In genomic region chr16:31080573-31081051, GRCm38 (mm10) we compare ENCODE assay signal across 8 mouse cellular contexts. TPM values are rescaled to one million over a fixed set of nuclear protein-coding genes. Genes with fewer than 3 reads are reported as not detected.
DNase-seq lines count a peak whose midpoint lies in the region; ATAC-seq and TF ChIP-seq lines count a peak whose summit lies in the region.

No protein-coding gene starts in this region.

- peak overlapping the region; percentile 39 for H3K9ac ChIP-seq in CH12.LX (ENCODE audit: insufficient read depth, low read depth)
- peak overlapping the region; percentile 68 for H3K9ac ChIP-seq in embryonic facial prominence, embryonic 15.5 days
- H3K9ac ChIP-seq in heart, embryonic 14.5 days (ENCODE audit: low read length), result peak overlapping the region; percentile 78
- H3K9ac ChIP-seq in liver, embryonic 16.5 days (ENCODE audit: low read depth, low read length), result peak overlapping the region; percentile 66
- peak overlapping the region; percentile 78 for H3K9ac ChIP-seq in neural tube, embryonic 13.5 days

- in situ Hi-C loops in CH12.LX (cut with MboI; ENCODE audit: low pct_ligation_motif_present, low pct_unique_long_range_greater_than_20kb, low sequenced_read_pairs), result no loop called here

- peak; percentile 58 for DNase-seq in CH12.LX (ENCODE audit: extremely low read depth)
- DNase-seq in kidney, postnatal 10 days, result peak; percentile 83
- DNase-seq in testis, postnatal 14 days (ENCODE audit: low spot score), result peak; percentile 76

- TF ChIP-seq CTCF in CH12.LX (conservative IDR thresholded peaks at IDR 0.05 in 1 of 2, IDR thresholded peaks at IDR 0.05 in 1 of 2; ENCODE audit: low read depth in 2 of 2, low read length in 2 of 2), result no peak
- peak; percentile 5; the same call in 1 of the 2 replicates for TF ChIP-seq CTCF in bone marrow macrophage, adult 2 months (IDR thresholded peaks at IDR 0.05; ENCODE audit: low read depth, low read length)

- peak overlapping the region; percentile 39 for H3K4me2 ChIP-seq in CH12.LX (ENCODE audit: insufficient read depth, low read depth, poor library complexity, severe bottlenecking)
- H3K4me2 ChIP-seq in embryonic facial prominence, embryonic 15.5 days (replicated peaks), result peak overlapping the region; percentile 78
- H3K4me2 ChIP-seq in heart, embryonic 14.5 days (ENCODE audit: low read length), result peak overlapping the region; percentile 96
- peak overlapping the region; percentile 80 for H3K4me2 ChIP-seq in liver, embryonic 16.5 days (ENCODE audit: low read depth, low read length)
- peak overlapping the region; percentile 95 for H3K4me2 ChIP-seq in neural tube, embryonic 13.5 days

- peaks cover 13 to 39% of the 10 kb centered on the region in 2 experiments for H3K4me1 ChIP-seq in CH12.LX (ENCODE audit: control insufficient read depth in 1 of 2, insufficient read depth in 2 of 2)
- H3K4me1 ChIP-seq in bone marrow macrophage, adult 2 months (ENCODE audit: control insufficient read depth, insufficient read depth, low read length), result peaks cover 27% of the 10 kb centered on the region
- peaks cover 25% of the 10 kb centered on the region for H3K4me1 ChIP-seq in embryonic facial prominence, embryonic 15.5 days
- peaks cover 4 to 11% of the 10 kb centered on the region in 2 experiments for H3K4me1 ChIP-seq in heart, embryonic 14.5 days (ENCODE audit: control insufficient read depth in 2 of 2, insufficient read depth in 2 of 2, low read length in 2 of 2)
- peaks cover 10% of the 10 kb centered on the region for H3K4me1 ChIP-seq in liver, embryonic 16.5 days (ENCODE audit: control insufficient read depth, low read depth, low read length)
- peaks cover 19% of the 10 kb centered on the region for H3K4me1 ChIP-seq in neural tube, embryonic 13.5 days (replicated peaks)

- dilution Hi-C loops in CH12.LX (cut with MboI; ENCODE audit: extremely low pct_ligation_motif_present, extremely low pct_unique_long_range_greater_than_20kb, low sequenced_read_pairs), result no loop called here

- TF ChIP-seq RAD21 in CH12.LX (IDR thresholded peaks at IDR 0.05; ENCODE audit: low read depth, low read length), result no peak

- TF ChIP-seq EP300 in CH12.LX (IDR thresholded peaks at IDR 0.05; ENCODE audit: low read length), result no peak

- WGBS in embryonic facial prominence, embryonic 15.5 days, result under 1% methylated on average over 36 of the region's 36 CpGs
- under 1% methylated on average over 36 of the region's 36 CpGs for WGBS in heart, embryonic 14.5 days
- WGBS in liver, embryonic 16.5 days (ENCODE audit: insufficient replicate concordance), result under 1% methylated on average over 36 of the region's 36 CpGs
- WGBS in neural tube, embryonic 13.5 days, result under 1% methylated on average over 36 of the region's 36 CpGs

- peaks cover 3% of the 10 kb centered on the region; the same call in 1 of the 2 replicates for H3K79me2 ChIP-seq in CH12.LX (replicated peaks; ENCODE audit: control insufficient read depth, extremely low read depth, insufficient read depth, poor library complexity, severe bottlenecking)

- H3K4me3 ChIP-seq in CH12.LX (replicated peaks in 1 of 3; ENCODE audit: low read depth in 2 of 3, low read length in 2 of 3, poor library complexity in 1 of 3), result peak overlapping the region; percentile 79 to 86 (median 85)
- H3K4me3 ChIP-seq in bone marrow macrophage, adult 2 months (ENCODE audit: insufficient read depth, low read length), result peak overlapping the region; percentile 86
- peak overlapping the region; percentile 82 for H3K4me3 ChIP-seq in embryonic facial prominence, embryonic 15.5 days (replicated peaks)
- peak overlapping the region; percentile 66 to 74 for H3K4me3 ChIP-seq in heart, embryonic 14.5 days (ENCODE audit: control insufficient read depth in 1 of 2, insufficient read depth in 1 of 2, low read depth in 1 of 2, low read length in 2 of 2)
- H3K4me3 ChIP-seq in liver, embryonic 16.5 days (ENCODE audit: low read depth, low read length), result peak overlapping the region; percentile 73
- peak overlapping the region; percentile 83 for H3K4me3 ChIP-seq in neural tube, embryonic 13.5 days

- H3K27ac ChIP-seq in CH12.LX (ENCODE audit: insufficient read depth, low read depth), result no peak overlapping the region; the same call in 1 of the 2 replicates
- no peak overlapping the region for H3K27ac ChIP-seq in bone marrow macrophage, adult 2 months (ENCODE audit: insufficient read depth, low read depth, low read length)
- peak overlapping the region; percentile 94 for H3K27ac ChIP-seq in embryonic facial prominence, embryonic 15.5 days (replicated peaks)
- peak overlapping the region; percentile 73 to 77; a peak in 3 of 4 replicates for H3K27ac ChIP-seq in heart, embryonic 14.5 days (replicated peaks in 1 of 2; ENCODE audit: control insufficient read depth in 1 of 2, insufficient read depth in 1 of 2, low read depth in 2 of 2, low read length in 2 of 2)
- peak overlapping the region; percentile 62; the same call in 1 of the 2 replicates for H3K27ac ChIP-seq in liver, embryonic 16.5 days (ENCODE audit: low read length)
- H3K27ac ChIP-seq in neural tube, embryonic 13.5 days (replicated peaks), result peak overlapping the region; percentile 89

- ATAC-seq in embryonic facial prominence, embryonic 15.5 days (ENCODE audit: insufficient number of reproducible peaks, low FRiP score, low TSS enrichment, low read depth), result peak; percentile 75
- ATAC-seq in heart, embryonic 14.5 days (ENCODE audit: insufficient number of reproducible peaks, insufficient read depth, low FRiP score, low read depth), result peak; percentile 40
- peak; percentile 54 for ATAC-seq in liver, embryonic 16.5 days (ENCODE audit: low read depth)
- ATAC-seq in neural tube, embryonic 13.5 days (ENCODE audit: low read depth), result peak; percentile 86

- H3K27me3 ChIP-seq in CH12.LX (replicated peaks), result no peaks in the 10 kb centered on the region
- H3K27me3 ChIP-seq in embryonic facial prominence, embryonic 15.5 days, result no peaks in the 10 kb centered on the region
- H3K27me3 ChIP-seq in heart, embryonic 14.5 days (ENCODE audit: control insufficient read depth, insufficient read depth, low read length), result no peaks in the 10 kb centered on the region
- no peaks in the 10 kb centered on the region for H3K27me3 ChIP-seq in liver, embryonic 16.5 days (ENCODE audit: control insufficient read depth, insufficient read depth, low read depth, low read length)
- H3K27me3 ChIP-seq in neural tube, embryonic 13.5 days, result no peaks in the 10 kb centered on the region

- no peak for TF ChIP-seq POLR2A in CH12.LX (IDR thresholded peaks at IDR 0.05; ENCODE audit: low read depth, low read length)
- TF ChIP-seq POLR2A in bone marrow macrophage, adult 2 months (IDR thresholded peaks at IDR 0.05; ENCODE audit: borderline replicate concordance, low read depth, low read length), result no peak

- peaks cover 4 to 34% of the 10 kb centered on the region in 2 experiments for H3K36me3 ChIP-seq in CH12.LX (replicated peaks in 1 of 2; ENCODE audit: control insufficient read depth in 1 of 2, insufficient read depth in 1 of 2, low read length in 1 of 2)
- 0 out of 2 replicates have a peak, but pooled peaks cover 7% of the 10 kb centered on the region for H3K36me3 ChIP-seq in embryonic facial prominence, embryonic 15.5 days
- H3K36me3 ChIP-seq in heart, embryonic 14.5 days (ENCODE audit: control insufficient read depth, insufficient read depth, low read length), result no peaks in the 10 kb centered on the region; the same call in 1 of the 2 replicates
- H3K36me3 ChIP-seq in liver, embryonic 16.5 days (ENCODE audit: control insufficient read depth, insufficient read depth), result no peaks in the 10 kb centered on the region
- H3K36me3 ChIP-seq in neural tube, embryonic 13.5 days, result no peaks in the 10 kb centered on the region

- no peaks in the 10 kb centered on the region for H3K9me3 ChIP-seq in CH12.LX (replicated peaks; ENCODE audit: low read length)
- H3K9me3 ChIP-seq in embryonic facial prominence, embryonic 15.5 days (replicated peaks), result no peaks in the 10 kb centered on the region
- no peaks in the 10 kb centered on the region for H3K9me3 ChIP-seq in heart, embryonic 14.5 days (ENCODE audit: control insufficient read depth, low read length)
- H3K9me3 ChIP-seq in liver, embryonic 16.5 days (replicated peaks; ENCODE audit: control insufficient read depth, low read length), result no peaks in the 10 kb centered on the region
- no peaks in the 10 kb centered on the region for H3K9me3 ChIP-seq in neural tube, embryonic 13.5 days

TF ChIP-seq in CH12.LX, 34 proteins besides CTCF, POLR2A, EP300 and RAD21:
- TF ChIP-seq UBTF (IDR thresholded peaks at IDR 0.05; ENCODE audit: low read depth, low read length), result no peak
- peak; percentile 13; the same call in 1 of the 2 replicates for TF ChIP-seq SIN3A (IDR thresholded peaks at IDR 0.05; ENCODE audit: low read length)
- peak; percentile 14; the same call in 1 of the 2 replicates for TF ChIP-seq TCF12 (IDR thresholded peaks at IDR 0.05; ENCODE audit: low read depth, low read length)
- TF ChIP-seq RCOR1 (conservative IDR thresholded peaks at IDR 0.05; ENCODE audit: low read depth, low read length), result no peak

RNA-seq across cellular contexts. Expression of gene Xxylt1, which starts 0.6 kb away (rescaled TPM):
- total RNA-seq in CH12.LX (2012; rRNA removed) (21.5 and 23.8 TPM in 2 replicates), CH12.LX (2014; rRNA removed) (43.4 and 45.7 TPM in 2 replicates)
- 27.4 and 35.1 TPM in 2 replicates for polyA plus RNA-seq in CH12.LX (2012; ENCODE audit: insufficient read length, low read depth)
- 12.5 and 12.7 TPM in 2 replicates for polyA plus RNA-seq in bone marrow macrophage, adult 2 months (2012; ENCODE audit: insufficient read depth, insufficient read length, missing spikeins)
- polyA plus RNA-seq in embryonic facial prominence, embryonic 15.5 days (2015; fragmentation: Nextera tagmentation; extraction: Ambion mirVana), result 18.3 and 18.7 TPM in 2 replicates
- 10.6 and 12.2 TPM in 2 replicates for polyA plus RNA-seq in heart, embryonic 14.5 days (2014; fragmentation: Nextera tagmentation; extraction: Ambion mirVana)
- polyA plus RNA-seq in liver, embryonic 16.5 days (2015; fragmentation: Nextera tagmentation; extraction: Ambion mirVana), result 0.88 and 1.2 TPM in 2 replicates
- 11.2 and 11.6 TPM in 2 replicates for polyA plus RNA-seq in neural tube, embryonic 13.5 days (2015; fragmentation: Nextera tagmentation; extraction: Ambion mirVana)

Comparison
In these comparisons a context has a peak if more than half of its experiments do, and no peak if none do; other contexts are left out.
1. H3K27ac ChIP-seq: peak in embryonic facial prominence, embryonic 15.5 days (single experiment), heart, embryonic 14.5 days (2 of 2), liver, embryonic 16.5 days (single experiment) and neural tube, embryonic 13.5 days (single experiment); none in CH12.LX (single experiment) and bone marrow macrophage, adult 2 months (single experiment).
2. H3K4me2 ChIP-seq: peak in every context shown above with its lines; median percentile 96 in heart, embryonic 14.5 days; 95 in neural tube, embryonic 13.5 days; 80 in liver, embryonic 16.5 days; 78 in embryonic facial prominence, embryonic 15.5 days; 39 in CH12.LX.
3. Peak in every context shown above with its lines, with median percentiles within 50 percentile points of each other: DNase-seq, H3K4me3 ChIP-seq, H3K9ac ChIP-seq and ATAC-seq.